Mouse (Mus musculus): ENCODE data around the gene Ghrl.
"Not testable (repeated sequence)": the region's sequence is repeated elsewhere in the genome, so short reads cannot be mapped to it uniquely, and the experiment has no call there.

Gene Ghrl

DNA sequence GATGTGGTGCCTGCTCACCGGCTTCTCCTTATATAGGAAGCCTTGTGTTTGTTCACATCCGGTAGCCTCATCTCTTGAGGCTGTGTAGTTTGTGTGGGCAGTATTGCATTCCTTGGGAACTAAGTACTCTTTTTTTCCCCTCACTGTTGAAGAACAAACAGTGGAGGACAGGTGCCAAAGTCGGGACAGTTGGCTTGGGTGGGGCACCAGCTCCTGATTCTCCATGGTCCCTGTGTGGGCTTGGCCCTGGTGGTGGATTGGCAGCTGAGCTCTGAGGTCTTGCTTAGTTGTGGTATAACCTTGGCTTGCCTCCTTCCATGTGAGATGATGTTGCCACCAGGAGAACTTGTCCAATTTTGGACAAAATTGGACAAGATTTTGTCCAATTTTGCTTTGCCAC lies at the start of gene Ghrl:
Gene Ghrl (minus strand): TSS at position 3 of the 400 bp plus-strand sequence.
- no peak for DNase-seq (ENCODE audit: extremely low spot score, low read depth, low spot score)

- DNase-seq (ENCODE audit: extremely low spot score, low read depth, low spot score), result no peak
Measured at GRCm38 (mm10) chr6:113768804-113769203, 49.1 kb upstream of the Ghrl start.

- peak; percentile 42 for DNase-seq (ENCODE audit: extremely low spot score, low read depth, low spot score)
Measured at GRCm38 (mm10) chr6:113761644-113762043, 42.0 kb upstream of the Ghrl start.

GRCm38 (mm10) chr6:113749119-113749685 lies 29.5 kb upstream of the Ghrl start:
- no peak for DNase-seq (ENCODE audit: extremely low spot score, low read depth, low spot score)

DNA sequence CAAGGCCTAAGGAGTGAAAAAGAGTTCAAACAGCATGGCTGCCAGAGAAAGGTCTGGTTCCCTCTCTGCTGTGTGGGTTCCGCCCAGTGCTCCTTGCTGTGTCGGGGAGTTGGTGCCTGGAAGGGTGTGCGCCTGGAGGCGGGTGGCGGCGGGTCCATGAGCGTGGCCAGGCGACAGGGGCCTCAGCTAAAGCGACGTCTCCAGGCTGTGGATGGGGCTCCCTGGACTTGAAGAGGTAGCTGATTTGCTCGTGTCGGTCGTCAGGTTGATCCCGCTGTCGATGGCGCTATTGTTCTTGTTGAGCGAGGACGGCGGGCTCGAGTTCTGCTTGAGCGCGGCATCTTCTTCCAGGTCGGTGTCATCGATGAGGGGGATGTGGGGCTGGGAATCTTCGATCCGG lies 28.7 kb upstream of the Ghrl start:
- no peak for DNase-seq (ENCODE audit: extremely low spot score, low read depth, low spot score)

- no peak for DNase-seq (ENCODE audit: extremely low spot score, low read depth, low spot score)
Measured at GRCm38 (mm10) chr6:113747284-113747683, 27.6 kb upstream of the Ghrl start.

DNA sequence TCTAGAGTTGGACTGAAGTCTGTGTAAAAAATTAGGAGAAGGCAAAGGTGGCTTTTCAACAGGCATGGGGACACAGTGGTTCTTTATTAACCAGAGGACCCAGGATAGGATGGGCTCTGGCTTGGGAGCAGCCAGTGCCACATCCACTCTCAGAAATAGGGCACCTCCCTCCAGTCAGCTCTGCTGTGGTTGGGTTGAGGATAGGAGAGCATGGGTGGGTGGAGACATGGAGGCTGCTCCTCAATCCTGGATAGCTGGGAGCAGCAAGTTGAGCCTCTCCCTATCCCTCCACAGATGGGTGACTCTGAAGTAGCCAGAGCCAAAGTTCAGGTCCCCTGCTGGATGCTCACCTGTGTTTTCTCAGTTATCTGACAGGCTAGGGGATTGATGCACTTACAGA lies 25.4 kb upstream of the Ghrl start:
- DNase-seq (ENCODE audit: extremely low spot score, low read depth, low spot score), result no peak

DNA sequence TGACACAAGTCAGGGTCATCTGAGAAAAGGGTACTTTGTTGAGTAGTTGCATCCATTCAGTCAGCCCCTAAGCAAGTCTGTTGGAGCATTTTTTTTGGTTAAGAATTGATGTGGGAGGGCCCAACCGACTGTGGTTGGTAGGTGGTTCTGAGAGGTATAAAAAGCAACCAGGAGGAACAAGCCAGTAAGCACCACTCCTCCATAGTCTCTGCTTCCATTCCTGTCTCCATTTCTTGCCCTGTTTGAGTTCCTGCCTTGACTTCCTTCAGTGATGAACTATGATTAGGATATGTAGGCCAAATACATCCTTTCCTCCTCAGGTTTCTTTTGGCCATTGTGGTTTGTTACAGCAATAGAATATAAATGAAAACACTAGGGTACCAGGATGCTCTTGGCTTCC lies 23.4 kb upstream of the Ghrl start:
- DNase-seq (ENCODE audit: extremely low spot score, low read depth, low spot score), result no peak

DNA sequence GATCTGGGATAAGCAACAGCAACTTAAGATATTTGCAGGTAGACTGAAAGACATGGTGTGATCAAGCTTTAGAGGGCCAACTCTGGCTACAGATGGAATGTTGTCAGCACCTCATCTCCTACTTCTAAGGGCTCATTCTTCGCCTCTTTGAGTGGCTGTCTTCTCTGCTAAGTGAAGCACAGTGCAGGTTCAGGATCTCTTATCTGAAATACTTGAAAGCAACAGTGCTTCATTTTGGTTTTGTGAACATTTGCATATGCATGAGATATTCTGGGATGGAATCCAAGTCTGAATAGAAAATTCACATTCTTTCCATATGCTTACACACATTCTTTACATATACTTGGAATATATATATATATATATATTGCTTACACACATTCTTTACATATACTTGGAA lies 22.6 kb upstream of the Ghrl start:
- DNase-seq (ENCODE audit: extremely low spot score, low read depth, low spot score), result no peak

GRCm38 (mm10) chr6:113741425-113741824 lies 21.7 kb upstream of the Ghrl start:
- no peak for DNase-seq (ENCODE audit: extremely low spot score, low read depth, low spot score)

DNA sequence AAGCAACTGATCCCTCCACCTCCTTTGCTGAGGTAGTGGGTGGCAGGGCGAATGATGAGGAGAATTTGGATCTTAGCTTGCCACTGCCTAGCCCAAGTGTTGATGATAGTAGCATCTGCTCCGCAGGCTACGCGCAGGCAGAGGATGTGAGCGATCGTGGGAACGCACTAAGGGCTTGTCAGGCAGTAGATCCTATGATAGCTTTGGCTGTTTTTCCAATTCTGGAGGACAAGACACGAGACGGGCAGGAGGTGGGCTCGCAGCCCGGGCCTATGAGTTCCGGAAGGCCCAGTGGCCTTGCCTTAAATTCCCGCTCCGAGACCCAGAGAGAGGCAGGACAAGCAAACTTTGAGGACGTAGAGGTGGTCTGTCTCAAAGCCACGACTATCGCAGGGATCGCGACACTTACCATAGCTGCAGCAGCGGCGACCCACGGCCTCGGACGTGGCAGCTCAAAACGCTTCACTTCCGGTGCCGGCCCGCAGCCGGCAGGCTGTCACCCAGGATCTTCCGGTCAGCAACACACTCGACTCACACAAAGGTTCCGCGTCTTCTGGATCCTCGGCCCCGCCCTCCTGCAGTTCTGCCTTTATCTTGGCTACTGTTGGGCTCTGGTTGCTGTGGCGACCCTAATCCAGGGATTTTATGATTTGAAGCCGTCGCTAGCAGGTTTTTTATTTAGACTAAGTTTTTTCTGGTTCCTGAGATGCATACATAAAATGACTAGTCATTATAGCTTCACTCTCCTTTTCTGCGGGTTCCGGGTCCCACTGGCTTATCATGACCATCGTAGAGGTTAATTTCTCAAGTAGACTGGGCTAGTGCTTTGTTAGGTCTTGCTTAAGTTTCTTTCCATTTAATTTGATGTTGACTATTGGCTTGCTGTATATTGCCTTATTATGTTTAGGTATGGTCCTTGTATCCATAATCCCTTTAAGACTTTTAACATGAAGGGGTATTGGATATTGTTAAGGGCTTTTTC lies 20.8 kb upstream of the Ghrl start, which contains the start of gene Sec13:
Gene Sec13 (minus strand): TSS at position 508 of the 982 bp plus-strand sequence.
- DNase-seq (ENCODE audit: extremely low spot score, low read depth, low spot score), result peak; percentile 74

- no peak for DNase-seq (ENCODE audit: extremely low spot score, low read depth, low spot score)
Measured at GRCm38 (mm10) chr6:113737318-113738046, 17.8 kb upstream of the Ghrl start.

DNA sequence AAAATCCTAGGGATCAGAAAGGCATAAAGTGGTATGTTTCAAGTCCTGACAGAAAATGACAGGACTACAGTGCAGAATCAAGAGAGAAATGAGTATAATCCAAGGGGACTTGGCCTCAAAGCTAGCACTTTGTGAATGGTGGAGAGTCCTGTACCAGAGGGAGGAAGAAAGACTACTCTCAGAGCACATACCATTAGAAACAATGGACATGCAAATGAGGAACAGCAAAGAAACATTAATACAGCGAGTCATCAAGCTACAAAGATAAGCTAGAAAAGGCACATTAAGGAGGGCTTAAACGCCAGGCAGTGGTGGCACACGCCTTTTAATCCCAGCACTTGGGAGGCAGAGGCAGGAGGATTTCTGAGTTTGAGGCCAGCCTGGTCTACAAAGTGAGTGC lies 11.6 kb upstream of the Ghrl start:
- DNase-seq (ENCODE audit: extremely low spot score, low read depth, low spot score), result no peak

DNA sequence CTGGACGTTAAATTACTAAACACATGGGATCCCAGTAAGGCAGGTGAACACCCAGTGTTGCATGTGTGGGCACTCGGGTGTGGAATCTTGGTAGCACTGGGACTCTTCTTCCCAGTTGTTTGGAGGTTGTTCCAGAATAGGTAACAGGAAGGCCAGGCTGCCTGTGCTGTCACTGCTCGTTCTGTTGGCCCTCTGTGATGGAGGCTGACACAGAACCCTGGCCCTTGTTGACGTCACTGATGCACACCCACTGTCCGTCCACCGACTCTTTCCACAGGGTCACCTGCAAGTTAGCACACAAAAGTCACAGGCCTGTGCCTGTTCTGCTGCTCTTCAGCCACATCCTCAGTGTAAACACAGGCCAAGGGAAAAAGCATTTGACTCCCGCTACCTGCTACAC lies 8.5 kb upstream of the Ghrl start:
- no peak for DNase-seq (ENCODE audit: extremely low spot score, low read depth, low spot score)

GRCm38 (mm10) chr6:113721061-113721460 lies 1.4 kb upstream of the Ghrl start:
- no peak for DNase-seq (ENCODE audit: extremely low spot score, low read depth, low spot score)

DNA sequence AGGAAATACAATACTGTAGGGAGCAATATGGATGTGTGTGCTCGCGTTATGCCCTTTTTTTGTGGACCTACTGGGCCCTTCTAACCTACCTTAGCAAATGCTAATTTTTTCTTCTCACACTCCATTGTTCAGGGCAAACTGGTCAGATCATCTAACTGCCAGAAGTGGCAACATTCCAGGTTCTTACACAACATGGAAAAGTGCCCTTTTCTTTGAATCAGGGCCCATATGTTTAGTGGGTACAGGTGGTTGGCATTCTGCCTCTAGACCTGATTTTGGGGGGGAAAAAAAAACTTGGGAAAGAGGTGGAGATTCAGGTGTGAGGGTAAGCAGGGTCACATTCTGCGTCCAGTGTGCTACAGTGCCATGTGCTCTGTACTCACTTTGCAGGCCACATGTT lies 2.1 kb downstream of the Ghrl start:
- no peak for DNase-seq (ENCODE audit: extremely low spot score, low read depth, low spot score)

- no peak for DNase-seq (ENCODE audit: extremely low spot score, low read depth, low spot score)
Measured at GRCm38 (mm10) chr6:113714797-113715196, 4.9 kb downstream of the Ghrl start.

GRCm38 (mm10) chr6:113714276-113714675 lies 5.4 kb downstream of the Ghrl start:
- DNase-seq (ENCODE audit: extremely low spot score, low read depth, low spot score), result no peak

- DNase-seq (ENCODE audit: extremely low spot score, low read depth, low spot score), result not testable (repeated sequence)
Measured at GRCm38 (mm10) chr6:113713389-113713788, 6.3 kb downstream of the Ghrl start.

DNA sequence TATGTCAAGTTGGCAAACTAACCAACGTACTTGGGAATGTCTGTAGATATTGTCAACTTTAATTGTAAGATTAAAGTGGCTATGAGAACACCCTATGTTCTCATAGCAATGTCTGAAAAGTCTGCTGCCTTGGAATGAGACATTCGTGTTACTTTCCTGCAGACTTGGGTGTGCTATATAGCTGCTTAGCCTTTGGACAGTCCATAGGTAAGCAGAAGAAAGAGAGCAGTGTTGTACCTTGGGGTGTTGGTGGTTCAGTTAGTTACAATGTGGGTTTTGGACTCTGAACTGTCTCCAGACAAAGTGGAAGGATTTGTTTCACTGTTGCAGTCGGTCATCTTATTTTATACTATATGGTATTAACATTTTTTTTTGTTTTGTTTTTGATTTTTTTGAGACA lies 7.0 kb downstream of the Ghrl start:
- DNase-seq (ENCODE audit: extremely low spot score, low read depth, low spot score), result no peak
